11 mouse cellular contexts compared by ENCODE assay signal in the genomic region with DNA sequence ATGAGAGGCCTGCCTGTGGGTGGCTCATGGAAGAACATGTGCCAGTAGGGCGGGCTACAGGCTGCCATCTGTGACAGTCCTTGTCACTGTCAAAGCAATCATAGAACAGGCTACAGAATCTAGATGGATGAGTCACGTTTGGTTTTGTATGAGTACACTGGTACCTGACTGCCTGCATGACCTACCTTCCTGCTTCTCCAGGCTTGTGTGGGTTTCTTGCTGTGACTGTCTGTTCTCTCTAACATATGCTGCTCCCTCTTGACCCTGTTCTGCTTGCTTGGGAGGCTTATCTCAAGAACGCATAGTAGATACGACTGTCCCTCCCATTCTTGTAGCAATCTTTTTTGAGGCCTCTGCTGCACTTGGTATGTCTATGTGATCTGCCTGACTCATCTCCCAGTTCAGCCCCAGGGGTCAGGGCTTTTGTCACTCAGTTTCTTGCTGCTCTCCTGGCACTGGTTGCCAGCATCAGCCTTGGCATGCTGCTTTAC. TPM values are rescaled to one million over a fixed set of nuclear protein-coding genes. Genes with fewer than 3 reads are reported as not detected.
A peak's percentile ranks its signal among the peaks of the same experiment; 100 is the strongest.
DNase-seq lines count a peak whose midpoint lies in the region; ATAC-seq lines count a peak whose summit lies in the region.
"Had no signal": no experiment of that assay in that cellular context is flagged by ENCODE, and none has a peak within 500 bp of the region (broad histone marks: within the 10 kb centered on the region; RNA-seq: fewer than 3 reads in every experiment).

No protein-coding gene starts in this region.

- DNase-seq in cerebellum, postnatal 10 days, result peak; percentile 27 to 34
- no peak for DNase-seq in cerebellum, adult 9-11 months
- peak; percentile 68 for DNase-seq in 3134 (ENCODE audit: extremely low read depth, insufficient read length, low spot score)
- DNase-seq in adrenal gland, postnatal 25 days, result peak; percentile 50
- DNase-seq in layer of hippocampus, postnatal 14 days (ENCODE audit: low spot score in 2 of 2), result peak; percentile 48 to 78
- DNase-seq in neural tube, embryonic 10.5 days (ENCODE audit: extremely low spot score, low spot score), result no peak
- DNase-seq in natural killer cell, adult 2 months (ENCODE audit: low spot score in 2 of 2), result no peak
- DNase-seq: kidney, adult 2 months; lung, adult 2 months; thymus, postnatal 4 days had no signal

- ATAC-seq in granulocyte monocyte progenitor cell, adult 5-6 weeks (replicated peaks; ENCODE audit: poor library complexity, severe bottlenecking), result no peak

RNA-seq across cellular contexts. Expression of a gene that starts 56.7 kb away (rescaled TPM):
- 224 and 228 TPM in 2 replicates for total RNA-seq in adrenal gland, postnatal 25 days (2021)
- total RNA-seq in layer of hippocampus, postnatal 14 days (2021), result 100 to 1,000 TPM; 256 to 263 TPM
- total RNA-seq in granulocyte monocyte progenitor cell, adult 5-6 weeks (2014; fragmentation: Nextera tagmentation), result 50.1 and 70.7 TPM in 2 replicates
- total RNA-seq in granulocyte monocyte progenitor cell, adult 5-6 weeks (2017), result 56.4 and 71.4 TPM in 2 replicates

Comparison
In these comparisons a context has a peak if more than half of its experiments do, and no peak if none do; other contexts are left out.
1. DNase-seq: peak in cerebellum, postnatal 10 days (2 of 2), 3134 (single experiment), adrenal gland, postnatal 25 days (single experiment) and layer of hippocampus, postnatal 14 days (2 of 2); none in cerebellum, adult 9-11 months (single experiment), neural tube, embryonic 10.5 days (single experiment) and natural killer cell, adult 2 months (0 of 2).